Comparison of ENCODE assay signal across 8 mouse cellular contexts in the genomic region with DNA sequence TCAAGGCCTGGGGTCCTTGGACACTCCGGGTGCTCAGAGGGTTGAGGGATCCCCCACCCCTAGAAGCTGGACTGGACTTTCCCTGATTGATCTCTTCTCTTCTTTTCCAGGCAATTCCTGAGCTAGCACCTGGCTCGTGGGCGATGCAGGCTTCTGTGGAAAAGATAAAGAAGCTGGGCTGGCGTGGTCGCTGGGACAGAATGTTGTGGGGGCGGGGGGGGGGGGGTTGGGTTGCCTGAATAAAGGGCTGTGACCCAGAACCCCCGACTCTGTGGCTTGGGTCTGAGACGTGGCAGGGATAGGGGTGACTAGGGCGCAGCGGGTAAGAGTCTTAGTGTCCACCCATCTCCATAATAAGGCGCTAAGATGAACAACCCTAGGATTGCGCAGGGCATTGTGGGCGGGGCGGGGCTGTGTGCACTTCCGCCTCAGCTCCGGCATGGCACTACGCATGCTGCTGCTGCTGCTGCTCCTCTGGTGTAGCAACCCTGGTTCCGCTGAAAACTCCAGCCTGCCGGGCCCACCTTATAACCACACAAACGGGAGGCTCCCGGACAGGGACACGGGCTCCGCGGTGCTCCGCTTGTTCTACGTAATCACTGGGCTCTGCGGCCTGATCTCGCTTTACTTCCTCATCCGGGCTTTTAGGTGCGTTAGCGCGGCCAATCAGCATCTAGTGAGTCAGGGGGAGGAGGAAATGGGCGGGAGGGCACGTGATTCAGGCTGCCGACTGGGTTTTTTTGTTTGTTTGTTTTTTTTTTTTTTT. TPM values are rescaled to one million over a fixed set of nuclear protein-coding genes. Genes with fewer than 3 reads are reported as not detected.
DNase-seq lines count a peak whose midpoint lies in the region; ATAC-seq and TF ChIP-seq lines count a peak whose summit lies in the region.

A gene (plus strand): TSS at position 418 of the 766 bp plus-strand sequence.

- no peaks in the 10 kb centered on the region for H3K27me3 ChIP-seq in embryonic facial prominence, embryonic 15.5 days
- H3K27me3 ChIP-seq in kidney, embryonic 14.5 days (ENCODE audit: control insufficient read depth, insufficient read depth, low read length), result no peaks in the 10 kb centered on the region
- H3K27me3 ChIP-seq in limb, embryonic 14.5 days (ENCODE audit: control insufficient read depth, insufficient read depth, low read length), result no peaks in the 10 kb centered on the region
- H3K27me3 ChIP-seq in midbrain, embryonic 16.5 days (ENCODE audit: control insufficient read depth, insufficient read depth, low read depth, low read length), result no peaks in the 10 kb centered on the region

- H3K4me3 ChIP-seq in bone marrow, adult 2 months (replicated peaks; ENCODE audit: control insufficient read depth, low read depth, low read length), result peak within 1 kb of the TSS; percentile 81
- peak within 1 kb of the TSS; percentile 64 for H3K4me3 ChIP-seq in embryonic facial prominence, embryonic 15.5 days (replicated peaks)
- H3K4me3 ChIP-seq in kidney, embryonic 14.5 days (ENCODE audit: low read length), result peak within 1 kb of the TSS; percentile 55
- peak within 1 kb of the TSS; percentile 52 for H3K4me3 ChIP-seq in limb, embryonic 14.5 days (replicated peaks; ENCODE audit: low read length)
- peak within 1 kb of the TSS; percentile 46 for H3K4me3 ChIP-seq in midbrain, embryonic 16.5 days (ENCODE audit: low read depth, low read length)

- peak within 1 kb of the TSS; percentile 53 for H3K9ac ChIP-seq in embryonic facial prominence, embryonic 15.5 days
- peak within 1 kb of the TSS; percentile 57 for H3K9ac ChIP-seq in kidney, embryonic 14.5 days (ENCODE audit: low read depth, low read length)
- H3K9ac ChIP-seq in limb, embryonic 14.5 days (ENCODE audit: low read depth, low read length, severe bottlenecking), result peak within 1 kb of the TSS; percentile 56
- peak within 1 kb of the TSS; percentile 65 for H3K9ac ChIP-seq in midbrain, embryonic 16.5 days (ENCODE audit: low read depth, low read length)

- peak within 1 kb of the TSS; percentile 98 for H3K27ac ChIP-seq in bone marrow, adult 2 months (ENCODE audit: control insufficient read depth, insufficient read depth, low read depth, low read length, poor library complexity)
- peak within 1 kb of the TSS; percentile 93 for H3K27ac ChIP-seq in embryonic facial prominence, embryonic 15.5 days (replicated peaks)
- H3K27ac ChIP-seq in kidney, embryonic 14.5 days (ENCODE audit: low read depth, low read length), result peak within 1 kb of the TSS; percentile 79; the same call in 1 of the 2 replicates
- peak within 1 kb of the TSS; percentile 55 for H3K27ac ChIP-seq in limb, embryonic 14.5 days (replicated peaks; ENCODE audit: low read depth, low read length)
- peak within 1 kb of the TSS; percentile 84 for H3K27ac ChIP-seq in midbrain, embryonic 16.5 days (ENCODE audit: low read length)

- H3K9me3 ChIP-seq in embryonic facial prominence, embryonic 15.5 days (replicated peaks), result no peaks in the 10 kb centered on the region
- H3K9me3 ChIP-seq in kidney, embryonic 14.5 days (ENCODE audit: control insufficient read depth, low read length), result no peaks in the 10 kb centered on the region
- no peaks in the 10 kb centered on the region for H3K9me3 ChIP-seq in limb, embryonic 14.5 days (ENCODE audit: control insufficient read depth, low read length)
- H3K9me3 ChIP-seq in midbrain, embryonic 16.5 days (replicated peaks; ENCODE audit: control insufficient read depth, low read length, poor library complexity, severe bottlenecking), result no peaks in the 10 kb centered on the region

- peak; percentile 92 for TF ChIP-seq POLR2A in bone marrow, adult 2 months (IDR thresholded peaks at IDR 0.05; ENCODE audit: borderline replicate concordance, control insufficient read depth, low read depth, low read length)
- peak; percentile 26; the same call in 1 of the 2 replicates for TF ChIP-seq POLR2A in limb, embryonic 14.5 days (IDR thresholded peaks at IDR 0.05; ENCODE audit: borderline replicate concordance, extremely low read depth, insufficient read depth, insufficient read length)

- H3K4me1 ChIP-seq in bone marrow, adult 2 months (ENCODE audit: control insufficient read depth, insufficient read depth, low read length), result peaks cover 2% of the 10 kb centered on the region; the same call in 1 of the 2 replicates
- H3K4me1 ChIP-seq in embryonic facial prominence, embryonic 15.5 days, result peaks cover 54% of the 10 kb centered on the region
- peaks cover 24% of the 10 kb centered on the region for H3K4me1 ChIP-seq in kidney, embryonic 14.5 days (ENCODE audit: control insufficient read depth, insufficient read depth, low read length)
- H3K4me1 ChIP-seq in limb, embryonic 14.5 days (ENCODE audit: control insufficient read depth, insufficient read depth, low read length), result peaks cover 15% of the 10 kb centered on the region
- H3K4me1 ChIP-seq in midbrain, embryonic 16.5 days (ENCODE audit: control insufficient read depth, insufficient read depth, low read length), result peaks cover 30% of the 10 kb centered on the region

- peaks cover 27% of the 10 kb centered on the region for H3K36me3 ChIP-seq in embryonic facial prominence, embryonic 15.5 days
- H3K36me3 ChIP-seq in kidney, embryonic 14.5 days (ENCODE audit: control insufficient read depth, insufficient read depth, low read length), result peaks cover 33% of the 10 kb centered on the region
- peaks cover 28% of the 10 kb centered on the region for H3K36me3 ChIP-seq in limb, embryonic 14.5 days (ENCODE audit: control insufficient read depth, insufficient read depth, low read length)
- peaks cover 19% of the 10 kb centered on the region for H3K36me3 ChIP-seq in midbrain, embryonic 16.5 days (ENCODE audit: control insufficient read depth, insufficient read depth, low read length)

- peak; percentile 78 for ATAC-seq in embryonic facial prominence, embryonic 15.5 days (ENCODE audit: insufficient number of reproducible peaks, low FRiP score, low TSS enrichment, low read depth)
- ATAC-seq in kidney, embryonic 14.5 days (ENCODE audit: low FRiP score, low TSS enrichment), result peak; percentile 61
- peak; percentile 77 for ATAC-seq in limb, embryonic 14.5 days (ENCODE audit: low FRiP score, low read depth)
- ATAC-seq in midbrain, embryonic 16.5 days, result peak; percentile 72

- peak within 1 kb of the TSS; percentile 71 for H3K4me2 ChIP-seq in embryonic facial prominence, embryonic 15.5 days (replicated peaks)
- H3K4me2 ChIP-seq in kidney, embryonic 14.5 days (replicated peaks; ENCODE audit: low read depth, low read length), result peak within 1 kb of the TSS; percentile 57
- peak within 1 kb of the TSS; percentile 63 for H3K4me2 ChIP-seq in limb, embryonic 14.5 days (replicated peaks; ENCODE audit: low read depth, low read length, severe bottlenecking)
- peak within 1 kb of the TSS; percentile 63 for H3K4me2 ChIP-seq in midbrain, embryonic 16.5 days (ENCODE audit: low read length)

- TF ChIP-seq CTCF in bone marrow, adult 2 months (IDR thresholded peaks at IDR 0.05; ENCODE audit: control insufficient read depth, insufficient read depth, low read length), result no peak

- peak; percentile 92 for DNase-seq in 3134 (ENCODE audit: extremely low read depth, insufficient read length, low spot score)
- peak; percentile 94 to 95 for DNase-seq in heart, adult 9 months (ENCODE audit: low spot score in 2 of 2)
- DNase-seq in limb, embryonic 14.5 days (ENCODE audit: low spot score), result peak; percentile 93
- DNase-seq in spleen, postnatal 14 days (ENCODE audit: low spot score in 2 of 2), result peak; percentile 69 to 77

- WGBS in bone marrow, adult 2 months, result 6% methylated on average over 35 of the region's 35 CpGs
- WGBS in embryonic facial prominence, embryonic 15.5 days, result 11% methylated on average over 35 of the region's 35 CpGs
- 8% methylated on average over 35 of the region's 35 CpGs for WGBS in kidney, embryonic 14.5 days
- 9% methylated on average over 34 of the region's 35 CpGs for WGBS in limb, embryonic 14.5 days
- 9% methylated on average over 35 of the region's 35 CpGs for WGBS in midbrain, embryonic 16.5 days

RNA-seq across cellular contexts. Expression of the gene that starts here (rescaled TPM):
- 8.8 and 23.7 TPM in 2 replicates for polyA plus RNA-seq in bone marrow, adult 2 months (2011; ENCODE audit: insufficient read depth, insufficient read length, low replicate concordance, missing spikeins)
- 12.0 and 13.6 TPM in 2 replicates for polyA plus RNA-seq in embryonic facial prominence, embryonic 15.5 days (2015; fragmentation: Nextera tagmentation; extraction: Ambion mirVana)
- 10.3 and 12.1 TPM in 2 replicates for polyA plus RNA-seq in kidney, embryonic 14.5 days (2014; fragmentation: Nextera tagmentation; extraction: Ambion mirVana)
- polyA plus RNA-seq in limb, embryonic 14.5 days (2012; rRNA removed), result 10.9 and 15.5 TPM in 2 replicates
- 8.5 and 12.8 TPM in 2 replicates for polyA plus RNA-seq in limb, embryonic 14.5 days (2014; fragmentation: Nextera tagmentation; extraction: Ambion mirVana)
- 11.0 and 11.4 TPM in 2 replicates for polyA plus RNA-seq in midbrain, embryonic 16.5 days (2015; fragmentation: Nextera tagmentation; extraction: Ambion mirVana)

Comparison
In these comparisons a context has a peak if more than half of its experiments do, and no peak if none do; other contexts are left out.
1. Peak in every context shown above with its lines: DNase-seq, ATAC-seq, H3K4me3 ChIP-seq and H3K27ac ChIP-seq.